Mouse (Mus musculus) liver, embryonic 14 days (tissue): ENCODE results near the gene Hfe. TPM values are rescaled to one million over a fixed set of nuclear protein-coding genes. Genes with fewer than 3 reads are reported as not detected.

Experiments used
- polyA plus RNA-seq: library from polyadenylated mRNA; depleted of rRNA; stranded (reverse); fragments of >200 nt; gene quantifications from 2 replicates; pipeline ENCODE4 v1.2.3, GENCODE M21; 2012; rRNA removed

Gene Hfe
- polyA plus RNA-seq: 2.5 and 4.1 TPM in 2 replicates

DNA sequence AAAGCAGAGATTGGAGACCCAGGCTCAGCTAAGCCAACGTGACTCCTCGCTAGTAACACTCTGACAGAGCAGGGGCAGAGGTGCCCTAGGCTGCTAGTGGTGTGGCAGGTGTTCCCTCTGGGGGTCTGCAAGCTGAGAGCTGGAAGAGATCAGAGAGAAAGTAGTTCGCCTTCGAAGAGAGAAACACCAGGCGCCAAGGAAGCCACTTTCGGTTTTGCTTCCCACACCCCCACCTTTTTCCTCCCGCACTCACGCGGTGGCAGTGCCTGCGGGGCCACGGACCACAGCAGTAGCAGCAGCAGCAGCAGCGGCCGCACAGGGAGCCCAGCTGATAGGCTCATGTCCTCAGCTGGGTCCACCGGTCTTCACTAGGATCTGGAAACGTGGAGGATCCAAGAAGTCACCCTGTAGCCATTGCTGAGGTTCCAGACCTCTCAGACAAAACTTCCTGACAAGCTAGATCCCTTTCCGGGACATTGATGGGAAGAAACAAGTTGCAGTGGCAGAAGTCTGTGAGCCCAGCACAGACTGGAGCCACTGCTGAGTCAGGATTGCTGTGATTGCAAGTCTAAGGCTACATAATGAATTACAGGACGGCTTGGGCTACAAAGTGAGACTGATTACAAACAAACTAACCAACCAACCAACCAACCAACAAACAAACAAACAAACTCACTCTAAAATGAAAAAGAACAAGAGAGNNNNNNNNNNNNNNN lies at the start of gene Hfe:
Gene Hfe, minus strand, starts transcription at position 481 of the 716 bp plus-strand sequence.

DNA sequence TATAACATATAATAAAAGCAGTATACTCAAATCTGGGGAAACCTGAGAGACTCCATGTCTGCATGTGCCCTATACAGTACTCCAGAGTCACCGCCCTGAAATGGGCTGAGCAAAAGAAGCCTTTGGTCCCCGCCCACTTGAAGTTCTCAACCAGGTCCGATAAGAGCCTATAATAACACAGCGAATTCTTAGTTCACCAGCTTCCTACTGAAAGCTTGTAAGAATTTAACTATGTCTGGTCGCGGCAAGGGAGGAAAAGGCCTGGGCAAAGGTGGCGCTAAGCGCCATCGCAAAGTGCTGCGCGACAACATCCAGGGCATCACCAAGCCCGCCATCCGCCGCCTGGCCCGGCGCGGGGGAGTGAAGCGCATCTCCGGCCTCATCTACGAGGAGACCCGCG lies 46.1 kb upstream of the Hfe start, which contains the start of gene Hist1h4b:
Gene Hist1h4b, plus strand, starts transcription at position 224 of the 400 bp plus-strand sequence.

GRCm38 (mm10) chr13:23752067-23752741 lies 41.5 kb upstream of the Hfe start, which contains the start of gene Hist1h3b:
Gene Hist1h3b, plus strand, starts transcription at chr13:23752267.

GRCm38 (mm10) chr13:23750839-23751477 lies 40.3 kb upstream of the Hfe start, which contains the start of gene Hist1h2ab:
Gene Hist1h2ab, plus strand, starts transcription at chr13:23751126.

GRCm38 (mm10) chr13:23746201-23747080 lies 35.8 kb upstream of the Hfe start, which contains the start of gene Hist1h2bb:
Gene Hist1h2bb, plus strand, starts transcription at chr13:23746734.

GRCm38 (mm10) chr13:23745381-23746161 lies 34.9 kb upstream of the Hfe start, which contains the start of gene Hist1h3c:
Gene Hist1h3c, minus strand, starts transcription at chr13:23745602.

GRCm38 (mm10) chr13:23738677-23739068 lies 28.0 kb upstream of the Hfe start, which contains the start of gene Hist1h1c:
Gene Hist1h1c, plus strand, starts transcription at chr13:23738808.

DNA sequence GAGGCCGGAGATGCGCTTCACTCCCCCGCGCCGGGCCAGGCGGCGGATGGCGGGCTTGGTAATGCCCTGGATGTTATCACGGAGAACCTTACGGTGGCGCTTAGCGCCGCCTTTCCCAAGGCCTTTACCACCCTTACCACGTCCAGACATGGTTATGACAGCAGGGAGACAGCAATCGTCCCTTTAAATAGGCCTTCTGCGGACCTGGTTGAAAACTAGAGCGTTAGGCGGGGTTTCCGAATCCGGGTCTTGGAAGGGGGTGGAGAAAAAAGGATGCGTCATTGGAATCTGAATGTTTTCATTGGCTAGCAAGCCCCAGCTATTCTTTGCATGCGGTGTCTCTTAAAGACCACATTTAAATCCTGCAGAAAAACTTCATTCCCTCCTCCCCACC lies 12.4 kb downstream of the Hfe start, which contains the start of gene Hist1h4c:
Gene Hist1h4c, minus strand, starts transcription at position 155 of the 394 bp plus-strand sequence.

GRCm38 (mm10) chr13:23695514-23695913 lies 15.1 kb downstream of the Hfe start, which contains the start of gene Hist1h1t:
Gene Hist1h1t, plus strand, starts transcription at chr13:23695814.

DNA sequence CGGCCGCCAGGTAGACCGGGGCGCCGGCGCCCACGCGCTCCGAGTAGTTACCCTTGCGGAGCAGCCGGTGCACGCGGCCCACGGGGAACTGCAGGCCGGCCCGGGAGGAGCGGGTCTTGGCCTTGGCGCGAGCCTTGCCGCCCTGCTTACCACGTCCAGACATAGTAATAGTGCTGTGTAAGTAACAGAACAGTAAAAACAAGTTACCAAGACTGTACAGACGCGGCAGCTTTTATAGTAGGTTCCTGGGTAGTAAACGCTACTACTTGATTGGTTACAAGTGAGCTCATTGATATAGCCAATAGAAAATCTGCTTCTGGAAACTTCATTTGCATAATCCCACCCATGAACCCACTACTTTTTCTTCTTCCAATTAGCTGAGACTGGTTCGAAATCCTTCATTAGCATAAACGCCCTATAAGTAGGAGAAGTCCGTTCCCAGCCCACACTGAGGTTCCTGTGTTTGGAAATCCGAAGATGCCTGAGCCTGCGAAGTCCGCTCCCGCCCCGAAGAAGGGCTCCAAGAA lies 26.8 kb downstream of the Hfe start, which contains the start of the genes Hist1h2ac and Hist1h2bc:
Gene Hist1h2ac, minus strand, starts transcription at position 194 of the 527 bp plus-strand sequence.
Gene Hist1h2bc, plus strand, starts transcription at position 445 of the 527 bp plus-strand sequence.

Other genes with a start within 250 kb of the Hfe start
- 1.8 and 2.0 TPM in 2 replicates for gene Btn1a1, start 245.0 kb downstream of the Hfe start, polyA plus RNA-seq
- gene Btn2a2, start 222.0 kb downstream of the Hfe start, polyA plus RNA-seq: not detected in 2 replicates
- gene Hist1h4h, start 179.8 kb downstream of the Hfe start, polyA plus RNA-seq: 20.0 and 22.7 TPM in 2 replicates
- gene Hist1h2af, start 176.9 kb downstream of the Hfe start, polyA plus RNA-seq: 254 and 365 TPM in 2 replicates
- gene Hist1h3g, start 175.4 kb downstream of the Hfe start, polyA plus RNA-seq: 40.7 and 47.0 TPM in 2 replicates
- gene Hist1h2bh, start 167.5 kb downstream of the Hfe start, polyA plus RNA-seq: 6.3 and 6.5 TPM in 2 replicates
- 4.4 and 4.5 TPM in 2 replicates for gene Hist1h3f, start 166.8 kb downstream of the Hfe start, polyA plus RNA-seq
- 19.0 and 21.1 TPM in 2 replicates for gene Hist1h4f, start 159.2 kb downstream of the Hfe start, polyA plus RNA-seq
- gene Hist1h1d, start 157.6 kb downstream of the Hfe start, polyA plus RNA-seq: 0.66 and 0.96 TPM in 2 replicates
- 24.2 and 24.8 TPM in 2 replicates for gene Hist1h3e, start 148.5 kb downstream of the Hfe start, polyA plus RNA-seq
- gene Hist1h2ae, start 139.6 kb downstream of the Hfe start, polyA plus RNA-seq: 11.7 and 13.2 TPM in 2 replicates
- 35.1 and 41.0 TPM in 2 replicates for gene Hist1h2bg, start 139.5 kb downstream of the Hfe start, polyA plus RNA-seq
- gene Hist1h2bf, start 136.7 kb downstream of the Hfe start, polyA plus RNA-seq: 12.1 and 12.6 TPM in 2 replicates
- 8.7 and 8.8 TPM in 2 replicates for gene Hist1h2ad, start 136.5 kb downstream of the Hfe start, polyA plus RNA-seq
- 19.8 and 22.5 TPM in 2 replicates for gene Hist1h3d, start 135.1 kb downstream of the Hfe start, polyA plus RNA-seq
- gene Hist1h4d, start 129.3 kb downstream of the Hfe start, polyA plus RNA-seq: 7.9 and 8.2 TPM in 2 replicates
- 2.9 and 3.1 TPM in 2 replicates for gene Hist1h2be, start 89.7 kb downstream of the Hfe start, polyA plus RNA-seq
- 7.8 and 10.5 TPM in 2 replicates for gene Hist1h1e, start 88.3 kb downstream of the Hfe start, polyA plus RNA-seq
- gene Hist1h2ac, start 26.9 kb downstream of the Hfe start, polyA plus RNA-seq: 1.2 and 1.3 TPM in 2 replicates
- 75.9 and 78.5 TPM in 2 replicates for gene Hist1h2bc, start 26.7 kb downstream of the Hfe start, polyA plus RNA-seq
- 0.13 TPM in 1 of 2 replicates, not detected in the other for gene Hist1h1t, start 15.0 kb downstream of the Hfe start, polyA plus RNA-seq
- gene Hist1h4c, start 12.4 kb downstream of the Hfe start, polyA plus RNA-seq: 5.9 TPM in 2 replicates
- 41.5 and 49.3 TPM in 2 replicates for gene Hist1h1c, start 28.0 kb upstream of the Hfe start, polyA plus RNA-seq
- gene Hist1h3c, start 34.7 kb upstream of the Hfe start, polyA plus RNA-seq: 38.4 and 43.0 TPM in 2 replicates
- 15.4 and 18.8 TPM in 2 replicates for gene Hist1h2bb, start 35.9 kb upstream of the Hfe start, polyA plus RNA-seq
- gene Hist1h2ab, start 40.3 kb upstream of the Hfe start, polyA plus RNA-seq: 38.0 and 42.8 TPM in 2 replicates
- gene Hist1h3b, start 41.4 kb upstream of the Hfe start, polyA plus RNA-seq: 36.3 and 37.0 TPM in 2 replicates
- 20.1 and 25.1 TPM in 2 replicates for gene Hist1h4b, start 46.2 kb upstream of the Hfe start, polyA plus RNA-seq
- 10.7 and 12.1 TPM in 2 replicates for gene Hist1h4a, start 50.4 kb upstream of the Hfe start, polyA plus RNA-seq
- 32.0 and 44.7 TPM in 2 replicates for gene Hist1h3a, start 51.5 kb upstream of the Hfe start, polyA plus RNA-seq
- 13.8 and 15.6 TPM in 2 replicates for gene Hist1h1a, start 52.8 kb upstream of the Hfe start, polyA plus RNA-seq
- 0.01 and 0.02 TPM in 2 replicates for gene Trim38, start 59.1 kb upstream of the Hfe start, polyA plus RNA-seq
- 0.92 and 1.1 TPM in 2 replicates for gene Slc17a2, start 96.1 kb upstream of the Hfe start, polyA plus RNA-seq
- 2.9 and 3.4 TPM in 2 replicates for gene Slc17a3, start 128.6 kb upstream of the Hfe start, polyA plus RNA-seq
- 0.07 and 0.14 TPM in 2 replicates for gene Slc17a1, start 156.9 kb upstream of the Hfe start, polyA plus RNA-seq
- gene Slc17a4, start 204.2 kb upstream of the Hfe start, polyA plus RNA-seq: 0.03 and 0.05 TPM in 2 replicates
- not detected in 2 replicates for gene Hist1h2ba, start 223.3 kb upstream of the Hfe start, polyA plus RNA-seq
- not detected in 2 replicates for gene Hist1h2aa, start 223.6 kb upstream of the Hfe start, polyA plus RNA-seq